19 mouse cellular contexts compared by ENCODE assay signal in the genomic region with DNA sequence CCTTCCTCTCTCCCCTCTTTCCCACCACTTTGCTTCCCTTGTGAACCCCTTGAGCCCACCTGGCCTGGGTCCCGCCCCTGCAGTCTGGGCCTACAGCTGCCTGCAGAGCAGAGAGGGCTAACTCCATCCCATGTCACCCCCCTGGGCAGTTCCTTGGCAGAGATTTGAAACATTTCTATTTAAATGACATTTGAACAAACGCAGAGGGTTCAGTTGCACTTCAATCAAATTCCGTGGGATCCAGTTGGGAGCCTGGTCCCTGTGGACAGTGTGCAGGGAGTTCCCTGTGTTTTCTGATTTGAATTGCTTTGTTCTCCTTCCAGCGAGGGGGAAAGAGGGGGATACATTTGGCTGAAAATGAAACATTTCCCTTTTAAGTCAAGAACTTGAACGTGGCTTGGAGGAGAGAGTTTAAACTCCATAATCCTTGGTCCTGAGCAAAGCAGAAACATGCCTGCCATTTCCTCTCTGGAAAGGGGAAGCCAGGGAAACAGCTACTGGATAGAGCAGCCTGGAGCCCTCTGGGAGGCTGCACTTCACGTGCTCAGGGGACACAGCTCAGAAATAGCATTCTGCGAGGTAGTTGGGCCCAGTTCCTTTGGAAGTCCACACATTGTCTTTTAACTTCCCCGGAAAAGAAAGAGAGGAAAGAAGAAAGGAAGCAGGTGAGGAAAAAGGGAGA. TPM values are rescaled to one million over a fixed set of nuclear protein-coding genes. Genes with fewer than 3 reads are reported as not detected.
DNase-seq lines count a peak whose midpoint lies in the region; ATAC-seq lines count a peak whose summit lies in the region.
"Had no signal": no experiment of that assay in that cellular context is flagged by ENCODE, and none has a peak within 500 bp of the region (broad histone marks: within the 10 kb centered on the region; RNA-seq: fewer than 3 reads in every experiment).

No protein-coding gene starts in this region.

- no peak overlapping the region for H3K9ac ChIP-seq in forebrain, embryonic 13.5 days
- no peak overlapping the region for H3K9ac ChIP-seq in forebrain, embryonic 12.5 days
- no peak overlapping the region for H3K9ac ChIP-seq in embryonic facial prominence, embryonic 13.5 days
- no peak overlapping the region for H3K9ac ChIP-seq in hindbrain, embryonic 15.5 days
- no peak overlapping the region for H3K9ac ChIP-seq in midbrain, embryonic 12.5 days (replicated peaks)
- H3K9ac ChIP-seq: limb, embryonic 15.5 days; stomach, embryonic 15.5 days had no signal

- no peaks in the 10 kb centered on the region for H3K9me3 ChIP-seq in forebrain, embryonic 13.5 days (replicated peaks)
- no peaks in the 10 kb centered on the region for H3K9me3 ChIP-seq in forebrain, embryonic 12.5 days
- H3K9me3 ChIP-seq in embryonic facial prominence, embryonic 13.5 days = no peaks in the 10 kb centered on the region
- H3K9me3 ChIP-seq in hindbrain, embryonic 15.5 days = no peaks in the 10 kb centered on the region
- no peaks in the 10 kb centered on the region for H3K9me3 ChIP-seq in midbrain, embryonic 12.5 days
- H3K9me3 ChIP-seq: limb, embryonic 15.5 days; stomach, embryonic 15.5 days had no signal

- peak overlapping the region; percentile 44 for H3K27ac ChIP-seq in forebrain, embryonic 13.5 days
- H3K27ac ChIP-seq in forebrain, embryonic 12.5 days = no peak overlapping the region
- peak overlapping the region; percentile 56 for H3K27ac ChIP-seq in embryonic facial prominence, embryonic 13.5 days
- H3K27ac ChIP-seq in hindbrain, embryonic 15.5 days (replicated peaks) = no peak overlapping the region
- peak overlapping the region; percentile 60; the same call in 1 of the 2 replicates for H3K27ac ChIP-seq in midbrain, embryonic 12.5 days (replicated peaks)
- H3K27ac ChIP-seq: left cerebral cortex, adult 2 months; limb, embryonic 15.5 days; stomach, embryonic 15.5 days had no signal

- no peak overlapping the region for H3K4me3 ChIP-seq in forebrain, embryonic 13.5 days
- no peak overlapping the region for H3K4me3 ChIP-seq in forebrain, embryonic 12.5 days (replicated peaks)
- H3K4me3 ChIP-seq in embryonic facial prominence, embryonic 13.5 days = no peak overlapping the region
- no peak overlapping the region for H3K4me3 ChIP-seq in hindbrain, embryonic 15.5 days
- no peak overlapping the region for H3K4me3 ChIP-seq in midbrain, embryonic 12.5 days
- H3K4me3 ChIP-seq: left cerebral cortex, adult 2 months; limb, embryonic 15.5 days; stomach, embryonic 15.5 days had no signal

- ATAC-seq in forebrain, embryonic 13.5 days = peak; percentile 63; the same call in 1 of the 2 replicates
- no peak for ATAC-seq in forebrain, embryonic 12.5 days (ENCODE audit: low FRiP score)
- no peak for ATAC-seq in embryonic facial prominence, embryonic 13.5 days (ENCODE audit: insufficient number of reproducible peaks, insufficient read depth, low FRiP score, low TSS enrichment, low read depth)
- peak; percentile 48; the same call in 1 of the 2 replicates for ATAC-seq in hindbrain, embryonic 15.5 days (ENCODE audit: low FRiP score, low read depth)
- peak; percentile 62 for ATAC-seq in midbrain, embryonic 12.5 days (ENCODE audit: low FRiP score, low read depth)

- peaks cover 9% of the 10 kb centered on the region for H3K4me1 ChIP-seq in forebrain, embryonic 13.5 days
- peaks cover 12% of the 10 kb centered on the region for H3K4me1 ChIP-seq in forebrain, embryonic 12.5 days
- peaks cover 13% of the 10 kb centered on the region for H3K4me1 ChIP-seq in embryonic facial prominence, embryonic 13.5 days
- peaks cover 6% of the 10 kb centered on the region for H3K4me1 ChIP-seq in hindbrain, embryonic 15.5 days (replicated peaks)
- H3K4me1 ChIP-seq in midbrain, embryonic 12.5 days = peaks cover 11% of the 10 kb centered on the region

- H3K4me2 ChIP-seq in forebrain, embryonic 13.5 days = no peak overlapping the region
- no peak overlapping the region for H3K4me2 ChIP-seq in forebrain, embryonic 12.5 days
- no peak overlapping the region for H3K4me2 ChIP-seq in embryonic facial prominence, embryonic 13.5 days
- no peak overlapping the region for H3K4me2 ChIP-seq in hindbrain, embryonic 15.5 days
- 0 out of 2 replicates have a peak overlapping the region, but pooled peaks have one; percentile 4 for H3K4me2 ChIP-seq in midbrain, embryonic 12.5 days (replicated peaks)
- H3K4me2 ChIP-seq: limb, embryonic 15.5 days; stomach, embryonic 15.5 days had no signal

- no peaks in the 10 kb centered on the region for H3K36me3 ChIP-seq in forebrain, embryonic 13.5 days (ENCODE audit: poor library complexity, severe bottlenecking)
- no peaks in the 10 kb centered on the region for H3K36me3 ChIP-seq in forebrain, embryonic 12.5 days (replicated peaks)
- no peaks in the 10 kb centered on the region for H3K36me3 ChIP-seq in embryonic facial prominence, embryonic 13.5 days
- no peaks in the 10 kb centered on the region for H3K36me3 ChIP-seq in hindbrain, embryonic 15.5 days
- H3K36me3 ChIP-seq in midbrain, embryonic 12.5 days = no peaks in the 10 kb centered on the region
- H3K36me3 ChIP-seq: limb, embryonic 15.5 days; stomach, embryonic 15.5 days had no signal

- WGBS in forebrain, embryonic 13.5 days = 35% methylated on average over 8 of the region's 8 CpGs
- 41% methylated on average over 8 of the region's 8 CpGs for WGBS in forebrain, embryonic 12.5 days
- 20% methylated on average over 8 of the region's 8 CpGs for WGBS in embryonic facial prominence, embryonic 13.5 days
- 26% methylated on average over 8 of the region's 8 CpGs for WGBS in hindbrain, embryonic 15.5 days
- WGBS in midbrain, embryonic 12.5 days = 26% methylated on average over 8 of the region's 8 CpGs

- no peaks in the 10 kb centered on the region for H3K27me3 ChIP-seq in forebrain, embryonic 13.5 days
- peaks cover 7% of the 10 kb centered on the region; the same call in 1 of the 2 replicates for H3K27me3 ChIP-seq in forebrain, embryonic 12.5 days
- H3K27me3 ChIP-seq in embryonic facial prominence, embryonic 13.5 days = no peaks in the 10 kb centered on the region
- H3K27me3 ChIP-seq in hindbrain, embryonic 15.5 days = no peaks in the 10 kb centered on the region
- peaks cover 16% of the 10 kb centered on the region for H3K27me3 ChIP-seq in midbrain, embryonic 12.5 days
- H3K27me3 ChIP-seq: stomach, embryonic 15.5 days had no signal

- no peak for DNase-seq in testis, postnatal 10 days (ENCODE audit: low spot score)
- DNase-seq in thymus, postnatal 36 days = no peak
- no peak for DNase-seq in left cerebral cortex, adult 8-10 months (ENCODE audit: low spot score in 2 of 2)
- DNase-seq: cerebellum, adult 9-10 months; kidney, adult 9 months; thymus, postnatal 4 days had no signal

RNA-seq across cellular contexts. Expression of a gene that starts 55.6 kb away (rescaled TPM):
- polyA plus RNA-seq in forebrain, embryonic 13.5 days (2015; fragmentation: Nextera tagmentation; extraction: Ambion mirVana) = not detected in 2 replicates
- polyA plus RNA-seq in forebrain, embryonic 12.5 days (2016; fragmentation: Nextera tagmentation; extraction: Ambion mirVana) = not detected in 2 replicates
- polyA plus RNA-seq in embryonic facial prominence, embryonic 13.5 days (2015; fragmentation: Nextera tagmentation; extraction: Ambion mirVana) = not detected in 2 replicates
- polyA plus RNA-seq in hindbrain, embryonic 15.5 days (2015; fragmentation: Nextera tagmentation; extraction: Ambion mirVana) = 0.14 TPM in 1 of 2 replicates, not detected in the other
- not detected in 2 replicates for polyA plus RNA-seq in midbrain, embryonic 12.5 days (2016; fragmentation: Nextera tagmentation; extraction: Ambion mirVana)
- total RNA-seq in left cerebral cortex, adult 8-10 months (2022) = not detected
- total RNA-seq: gastrocnemius, postnatal 4 days; layer of hippocampus, adult 18-20 months; left cerebral cortex, adult 2 months had no signal
- polyA plus RNA-seq: heart, embryonic 14.5 days; limb, embryonic 15.5 days; neural tube, embryonic 11.5 days; small intestine, adult 2 months; stomach, embryonic 15.5 days had no signal

Comparison
In these comparisons a context has a peak if more than half of its experiments do, and no peak if none do; other contexts are left out.
1. ATAC-seq: peak in forebrain, embryonic 13.5 days (single experiment), hindbrain, embryonic 15.5 days (single experiment) and midbrain, embryonic 12.5 days (single experiment); none in forebrain, embryonic 12.5 days (single experiment) and embryonic facial prominence, embryonic 13.5 days (single experiment).
2. H3K27ac ChIP-seq: peak in forebrain, embryonic 13.5 days (single experiment), embryonic facial prominence, embryonic 13.5 days (single experiment) and midbrain, embryonic 12.5 days (single experiment); none in forebrain, embryonic 12.5 days (single experiment) and hindbrain, embryonic 15.5 days (single experiment).